Mouse (Mus musculus) midbrain, embryonic 13.5 days (tissue): ENCODE data around the gene Wdr74. TPM values are rescaled to one million over a fixed set of nuclear protein-coding genes. Genes with fewer than 3 reads are reported as not detected.

Source experiments
- ATAC-seq: fragments of 200-750 bp; cut with Nextera tagmentation; 2 replicates; pipeline ENCODE4 v1.8.0; 2017; ENCODE audit warnings: mild to moderate bottlenecking, moderate TSS enrichment, moderate library complexity
- H3K27ac ChIP-seq: fragments of 300-500 bp; sonication (generic); 2 replicates; pipeline ENCODE4 v1.5.1; 2015; ENCODE audit warnings: inconsistent platforms, mild to moderate bottlenecking, moderate library complexity
- H3K27me3 ChIP-seq: fragments of 300-500 bp; sonication (generic); 2 replicates; pipeline ENCODE4 v1.6.1; 2015; ENCODE audit warnings: mild to moderate bottlenecking, inconsistent platforms
- H3K36me3 ChIP-seq: fragments of 300-500 bp; sonication (generic); 2 replicates; pipeline ENCODE4 v1.6.1; 2015; ENCODE audit warnings: mild to moderate bottlenecking, inconsistent platforms
- H3K4me1 ChIP-seq: fragments of 300-500 bp; sonication (generic); replicated peaks from 2 replicates; pipeline ENCODE4 v1.6.1; 2015; ENCODE audit warnings: inconsistent platforms
- H3K4me2 ChIP-seq: fragments of 300-500 bp; sonication (generic); replicated peaks from 2 replicates; pipeline ENCODE4 v1.6.1; 2015; ENCODE audit warnings: moderate library complexity, mild to moderate bottlenecking, inconsistent platforms
- H3K4me3 ChIP-seq: fragments of 300-500 bp; sonication (generic); replicated peaks from 2 replicates; pipeline ENCODE4 v1.5.1; 2015; ENCODE audit warnings: mild to moderate bottlenecking, inconsistent platforms
- H3K9ac ChIP-seq: fragments of 300-500 bp; sonication (generic); replicated peaks from 2 replicates; pipeline ENCODE4 v1.6.1; 2015; ENCODE audit warnings: mild to moderate bottlenecking, inconsistent platforms
- H3K9me3 ChIP-seq: fragments of 300-500 bp; sonication (generic); 2 replicates; pipeline ENCODE4 v1.6.1; 2016; ENCODE audit warnings: mild to moderate bottlenecking, inconsistent platforms
- WGBS: fragments of 180-500 bp; shearing (Covaris S2); methylation state at CpG from one replicate; pipeline ENCODE4 v1.1.7; 2015; 5-methylcytosine and 5-hydroxymethylcytosine counted together
- microRNA-seq: library from miRNA; unstranded; fragments of <30 nt; microRNA quantifications from one replicate; pipeline ENCODE4, GENCODE M21; 2016
- polyA plus RNA-seq: library from polyadenylated mRNA; unstranded; fragments of >200 nt; fragmentation: Nextera tagmentation; extraction: Ambion mirVana; gene quantifications from 2 replicates; pipeline ENCODE4 v1.2.1, GENCODE M21; 2015

Wdr74 gene
- polyA plus RNA-seq, 1 experiment from 2014 or later = 93.4 TPM

GRCm38 (mm10) chr19:8790171-8790570, 54.5 kb downstream of the Wdr74 start:
- no peak for ATAC-seq
- 0 out of 2 replicates have a peak overlapping the region, but pooled peaks have one; percentile 3 for H3K9ac ChIP-seq
- no peak overlapping the region for H3K4me3 ChIP-seq
- H3K9me3 ChIP-seq = peaks cover 3% of the 10 kb centered on the region; the same call in 1 of the 2 replicates
- no peaks in the 10 kb centered on the region for H3K27me3 ChIP-seq
- H3K4me1 ChIP-seq = peaks cover 30% of the 10 kb centered on the region
- H3K36me3 ChIP-seq = peaks cover 35% of the 10 kb centered on the region
- H3K4me2 ChIP-seq = no peak overlapping the region
- no peak overlapping the region; the same call in 1 of the 2 replicates for H3K27ac ChIP-seq
- 84% methylated on average over 7 of the region's 7 CpGs for WGBS

Small RNA genes within 50 kb of the gene (microRNA-seq; reads per million reads assigned to microRNA genes)
- not detected for gene Mir6992

Other genes starting within 250 kb of the Wdr74 start
- gene Slc22a8, start 144.6 kb upstream of the Wdr74 start, polyA plus RNA-seq = 3.8 and 4.2 TPM in 2 replicates
- 8.5 and 9.5 TPM in 2 replicates for gene Slc22a6, start 117.8 kb upstream of the Wdr74 start, polyA plus RNA-seq
- 0.31 and 0.58 TPM in 2 replicates for gene Chrm1, start 72.0 kb upstream of the Wdr74 start, polyA plus RNA-seq
- 151 and 153 TPM in 2 replicates for gene Slc3a2, start 12.5 kb upstream of the Wdr74 start, polyA plus RNA-seq
- 2.2 and 2.5 TPM in 2 replicates for gene 1700092M07Rik, start 4.9 kb downstream of the Wdr74 start, polyA plus RNA-seq
- 121 and 127 TPM in 2 replicates for gene Stx5a, start 5.6 kb downstream of the Wdr74 start, polyA plus RNA-seq
- 195 and 206 TPM in 2 replicates for gene Nxf1, start 21.2 kb downstream of the Wdr74 start, polyA plus RNA-seq
- gene Tmem223, start 35.2 kb downstream of the Wdr74 start, polyA plus RNA-seq = 264 and 280 TPM in 2 replicates
- 35.8 and 38.1 TPM in 2 replicates for gene Tmem179b, start 38.6 kb downstream of the Wdr74 start, polyA plus RNA-seq
- 28.8 and 30.5 TPM in 2 replicates for gene Taf6l, start 50.6 kb downstream of the Wdr74 start, polyA plus RNA-seq
- gene Polr2g, start 62.8 kb downstream of the Wdr74 start, polyA plus RNA-seq = 163 and 164 TPM in 2 replicates
- 8.1 and 8.3 TPM in 2 replicates for gene Zbtb3, start 66.7 kb downstream of the Wdr74 start, polyA plus RNA-seq
- 66.1 and 70.3 TPM in 2 replicates for gene Ttc9c, start 83.5 kb downstream of the Wdr74 start, polyA plus RNA-seq
- 6.1 and 6.4 TPM in 2 replicates for gene Hnrnpul2, start 84.2 kb downstream of the Wdr74 start, polyA plus RNA-seq
- gene AC129217.1, start 93.9 kb downstream of the Wdr74 start, polyA plus RNA-seq = not detected in 2 replicates
- gene Bscl2, start 101.6 kb downstream of the Wdr74 start, polyA plus RNA-seq = 78.9 and 83.7 TPM in 2 replicates
- gene Gng3, start 103.4 kb downstream of the Wdr74 start, polyA plus RNA-seq = 310 and 338 TPM in 2 replicates
- 0.23 and 0.62 TPM in 2 replicates for gene Lrrn4cl, start 114.9 kb downstream of the Wdr74 start, polyA plus RNA-seq
- gene Ubxn1, start 135.7 kb downstream of the Wdr74 start, polyA plus RNA-seq = 167 and 168 TPM in 2 replicates
- gene Uqcc3, start 145.1 kb downstream of the Wdr74 start, polyA plus RNA-seq = 66.5 and 71.5 TPM in 2 replicates
- gene Lbhd1, start 147.9 kb downstream of the Wdr74 start, polyA plus RNA-seq = 61.5 and 61.8 TPM in 2 replicates
- gene Gm49403, start 148.1 kb downstream of the Wdr74 start, polyA plus RNA-seq = not detected in 2 replicates
- 56.1 and 70.3 TPM in 2 replicates for gene 1810009A15Rik, start 153.0 kb downstream of the Wdr74 start, polyA plus RNA-seq
- 0.54 TPM in 1 of 2 replicates, not detected in the other for gene Gm49416, start 153.1 kb downstream of the Wdr74 start, polyA plus RNA-seq
- 34.8 and 38.9 TPM in 2 replicates for gene Ints5, start 157.2 kb downstream of the Wdr74 start, polyA plus RNA-seq
- gene Ganab, start 162.2 kb downstream of the Wdr74 start, polyA plus RNA-seq = 96.8 and 99.8 TPM in 2 replicates
- gene B3gat3, start 184.5 kb downstream of the Wdr74 start, polyA plus RNA-seq = 82.2 and 89.5 TPM in 2 replicates
- gene Rom1, start 193.5 kb downstream of the Wdr74 start, polyA plus RNA-seq = 1.9 and 2.4 TPM in 2 replicates
- gene Eml3, start 193.7 kb downstream of the Wdr74 start, polyA plus RNA-seq = 8.7 and 9.2 TPM in 2 replicates
- gene Mta2, start 206.0 kb downstream of the Wdr74 start, polyA plus RNA-seq = 149 and 153 TPM in 2 replicates
- gene Tut1, start 218.0 kb downstream of the Wdr74 start, polyA plus RNA-seq = 32.4 and 32.6 TPM in 2 replicates
- gene Eef1g, start 231.2 kb downstream of the Wdr74 start, polyA plus RNA-seq = 334 and 335 TPM in 2 replicates